Mouse (Mus musculus) liver, postnatal 0 days (tissue): ENCODE measurements around the gene Lhb.

Source experiments
- CTCF ChIP-seq: sonication (generic); IDR thresholded peaks from 2 replicates; pipeline ENCODE4 v1.5.1; 2016; ENCODE audit warnings: antibody characterized with exemption, low read depth
- EP300 ChIP-seq: IDR thresholded peaks from 2 replicates; pipeline ENCODE4 v1.6.1; 2016; ENCODE audit warnings: antibody characterized with exemption, low read depth, mild to moderate bottlenecking

DNA sequence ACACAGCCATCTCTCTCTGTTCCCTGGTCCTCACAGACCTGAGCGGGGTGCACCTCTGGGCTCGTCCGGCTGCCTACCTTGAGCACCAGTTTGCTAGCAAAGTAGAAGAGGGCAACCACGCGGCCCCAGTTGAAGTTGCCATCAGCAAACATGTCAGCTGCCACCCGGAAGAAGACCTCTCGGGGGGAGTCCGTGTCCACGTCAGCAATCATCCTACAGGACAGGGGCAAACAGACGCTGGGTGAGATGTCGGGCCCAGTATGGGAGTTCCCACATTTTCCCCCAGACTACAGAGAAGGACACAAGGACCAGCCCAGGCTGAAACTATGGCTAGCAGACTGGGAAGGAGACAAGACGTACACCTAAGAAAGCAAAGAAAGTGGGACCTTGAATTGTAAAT, 44.5 kb downstream of the Lhb start:
- TF ChIP-seq EP300, result no peak
- no peak for TF ChIP-seq CTCF
